Mouse (Mus musculus) G1E (cell line): ENCODE results near the gene Uqcr11.

Experiments
- CTCF ChIP-seq: IDR thresholded peaks from 2 replicates; pipeline ENCODE4 v1.5.1; 2012; ENCODE audit warnings: low read depth, low read length, inconsistent platforms, mixed read lengths
- GATA1 ChIP-seq: IDR thresholded peaks from 2 replicates; pipeline ENCODE4 v1.6.1; 2012; ENCODE audit warnings: borderline replicate concordance, low read length, inconsistent platforms, mixed read lengths
- GATA2 ChIP-seq: IDR thresholded peaks from 2 replicates; pipeline ENCODE4 v1.6.1; 2012; ENCODE audit warnings: low read depth, low read length, inconsistent platforms, borderline replicate concordance
- POLR2AphosphoS5 ChIP-seq: IDR thresholded peaks from 2 replicates; pipeline ENCODE4 v1.6.1; 2012; ENCODE audit warnings: low read depth, low read length, inconsistent platforms; ENCODE audit not compliant: insufficient replicate concordance
- TAL1 ChIP-seq: conservative IDR thresholded peaks from 2 replicates; pipeline ENCODE4 v1.6.1; 2012; ENCODE audit warnings: low read depth, low read length, inconsistent platforms, mixed read lengths

GRCm38 (mm10) chr10:80396822-80397523 lies 9.7 kb downstream of the Uqcr11 start:
- no peak for TF ChIP-seq CTCF
- TF ChIP-seq POLR2AphosphoS5, result no peak
- no peak for TF ChIP-seq GATA1
- no peak for TF ChIP-seq TAL1
- no peak for TF ChIP-seq GATA2
